Mouse (Mus musculus) heart, postnatal 0 days (tissue): ENCODE results near the gene Mxi1. TPM values are rescaled to one million over a fixed set of nuclear protein-coding genes. Genes with fewer than 3 reads are reported as not detected.

Experiments
- ATAC-seq: fragments of 200-750 bp; cut with Nextera tagmentation; 2 replicates; pipeline ENCODE4 v1.8.0; 2017; ENCODE audit warnings: low read depth, moderate number of reproducible peaks, moderate library complexity; ENCODE audit not compliant: insufficient read depth
- DNase-seq: peaks from one replicate; pipeline ENCODE4 v3.0.0-alpha.2; 2016; ENCODE audit warnings: low spot score
- H3K27ac ChIP-seq: fragments of 300-500 bp; sonication (generic); 2 replicates; pipeline ENCODE4 v1.5.1; 2014; ENCODE audit warnings: low read depth, mild to moderate bottlenecking
- H3K27me3 ChIP-seq: fragments of 300-500 bp; sonication (generic); 2 replicates; pipeline ENCODE4 v1.6.1; 2014; ENCODE audit warnings: low read length, mixed read lengths; ENCODE audit not compliant: control insufficient read depth, insufficient read depth
- H3K36me3 ChIP-seq: fragments of 300-500 bp; sonication (generic); replicated peaks from 2 replicates; pipeline ENCODE4 v1.6.1; 2014; ENCODE audit warnings: low read length, mixed read lengths; ENCODE audit not compliant: control insufficient read depth, insufficient read depth
- H3K4me1 ChIP-seq: fragments of 300-500 bp; sonication (generic); 2 replicates; pipeline ENCODE4 v1.6.1; 2014; ENCODE audit warnings: antibody characterized with exemption; ENCODE audit not compliant: control insufficient read depth, insufficient read depth
- H3K4me2 ChIP-seq: fragments of 300-500 bp; sonication (generic); 2 replicates; pipeline ENCODE4 v1.6.1; 2014; ENCODE audit warnings: low read depth, mild to moderate bottlenecking, low read length, moderate library complexity
- H3K4me3 ChIP-seq: fragments of 300-500 bp; sonication (generic); 2 replicates; pipeline ENCODE4 v1.5.1; 2014; ENCODE audit warnings: low read depth, low read length
- H3K9ac ChIP-seq: fragments of 300-500 bp; sonication (generic); replicated peaks from 2 replicates; pipeline ENCODE4 v1.6.1; 2014; ENCODE audit warnings: low read depth, low read length, mixed read lengths
- H3K9me3 ChIP-seq: fragments of 300-500 bp; sonication (generic); replicated peaks from 2 replicates; pipeline ENCODE4 v1.6.1; 2016; ENCODE audit warnings: low read length; ENCODE audit not compliant: control insufficient read depth
- CTCF ChIP-seq: IDR thresholded peaks from 2 replicates; pipeline ENCODE4 v1.5.1; 2016; ENCODE audit warnings: antibody characterized with exemption, control low read depth, low read depth
- EP300 ChIP-seq: IDR thresholded peaks from 2 replicates; pipeline ENCODE4 v1.6.1; 2016; ENCODE audit warnings: antibody characterized with exemption, low read depth
- WGBS: fragments of 180-500 bp; shearing (Covaris S2); extraction: QIAGEN DNeasy Blood & Tissue Kit; methylation state at CpG from one replicate; pipeline ENCODE4 v1.1.7; 2014; 5-methylcytosine and 5-hydroxymethylcytosine counted together
- polyA plus RNA-seq: library from polyadenylated mRNA; unstranded; fragments of >200 nt; fragmentation: Nextera tagmentation; extraction: Ambion mirVana; gene quantifications from 2 replicates; pipeline ENCODE4 v1.2.1, GENCODE M21; 2015
- total RNA-seq: library from RNA; depleted of rRNA; stranded (reverse); fragments of >200 nt; gene quantifications from 2 replicates; pipeline ENCODE4 v1.2.3, GENCODE M21; 2014; ENCODE audit warnings: low replicate concordance

Gene Mxi1
- total and polyA plus RNA-seq, 2 experiments from 2014 or later, result 31.2 to 32.1 TPM

GRCm38 (mm10) chr19:53322438-53323048, 12.2 kb downstream of the Mxi1 start:
- TF ChIP-seq EP300 (no peak), CTCF (peak; percentile 10)
- Histone ChIP-seq H3K9ac (no peak overlapping the region), H3K4me1 (peaks cover 31% of the 10 kb centered on the region), H3K9me3 (no peaks in the 10 kb centered on the region), H3K27ac (no peak overlapping the region), H3K36me3 (no peaks in the 10 kb centered on the region), H3K4me3 (no peak overlapping the region), H3K27me3 (no peaks in the 10 kb centered on the region), H3K4me2 (no peak overlapping the region)
- ATAC-seq, result no peak
- WGBS, result 91% methylated on average over 12 of the region's 12 CpGs
- DNase-seq, result no peak

GRCm38 (mm10) chr19:53324866-53325265, 14.5 kb downstream of the Mxi1 start:
- no peaks in the 10 kb centered on the region for H3K9me3 ChIP-seq
- no peaks in the 10 kb centered on the region for H3K36me3 ChIP-seq
- peak overlapping the region; percentile 51; the same call in 1 of the 2 replicates for H3K4me3 ChIP-seq
- H3K27me3 ChIP-seq, result no peaks in the 10 kb centered on the region
- H3K4me2 ChIP-seq, result peak overlapping the region; percentile 83
- no peak overlapping the region for H3K27ac ChIP-seq
- ATAC-seq, result no peak
- 50% methylated on average over 6 of the region's 6 CpGs for WGBS
- no peak for TF ChIP-seq EP300
- TF ChIP-seq CTCF, result no peak
- DNase-seq, result no peak
- H3K4me1 ChIP-seq, result peaks cover 26% of the 10 kb centered on the region
- H3K9ac ChIP-seq, result no peak overlapping the region

- H3K27me3 ChIP-seq, result no peaks in the 10 kb centered on the region
- 4% methylated on average over 27 of the region's 27 CpGs for WGBS
- TF ChIP-seq EP300 (no peak), CTCF (no peak)
- H3K9me3 ChIP-seq, result no peaks in the 10 kb centered on the region
- H3K9ac ChIP-seq, result peak overlapping the region; percentile 72
- H3K4me2 ChIP-seq, result peak overlapping the region; percentile 83
- H3K36me3 ChIP-seq, result no peaks in the 10 kb centered on the region
- DNase-seq (peak; percentile 89), ATAC-seq (peak; percentile 39)
- peak overlapping the region; percentile 51 for H3K4me3 ChIP-seq
- H3K4me1 ChIP-seq, result peaks cover 20% of the 10 kb centered on the region
- peak overlapping the region; percentile 80 for H3K27ac ChIP-seq
Measured at GRCm38 (mm10) chr19:53325578-53326295, 15.4 kb downstream of the Mxi1 start.

- DNase-seq (no peak), ATAC-seq (no peak)
- WGBS, result 62% methylated on average over 9 of the region's 9 CpGs
- Histone ChIP-seq H3K9me3 (no peaks in the 10 kb centered on the region), H3K9ac (no peak overlapping the region), H3K4me1 (peaks cover 10% of the 10 kb centered on the region; the same call in 1 of the 2 replicates), H3K27me3 (no peaks in the 10 kb centered on the region), H3K4me2 (no peak overlapping the region), H3K27ac (no peak overlapping the region), H3K4me3 (no peak overlapping the region), H3K36me3 (peaks cover 6% of the 10 kb centered on the region)
- TF ChIP-seq EP300 (no peak), CTCF (no peak)
Measured at GRCm38 (mm10) chr19:53328116-53328515, 17.8 kb downstream of the Mxi1 start.

GRCm38 (mm10) chr19:53329221-53329991, 19.1 kb downstream of the Mxi1 start:
- Histone ChIP-seq H3K27me3 (no peaks in the 10 kb centered on the region), H3K4me3 (peak overlapping the region; percentile 93), H3K4me2 (peak overlapping the region; percentile 100), H3K4me1 (peaks cover 10% of the 10 kb centered on the region; the same call in 1 of the 2 replicates), H3K9me3 (no peaks in the 10 kb centered on the region), H3K36me3 (peaks cover 14% of the 10 kb centered on the region), H3K27ac (peak overlapping the region; percentile 71), H3K9ac (peak overlapping the region; percentile 73)
- TF ChIP-seq EP300 (no peak), CTCF (peak; percentile 70)
- 2% methylated on average over 105 of the region's 106 CpGs for WGBS
- DNase-seq, result peak; percentile 90
- ATAC-seq, result peak; percentile 84
